Mouse (Mus musculus) v-Abl transformed pro-B cells (cell line): Measurements from ENCODE around the gene Parp16.

Experiments
- in situ Hi-C, 2 experiments: fragments of 400-800 bp; cut with MboI; formaldehyde crosslinking; loops; one replicate each; pipeline ENCODE4 v1.15.1; 2025; ENCODE audit not compliant: unreplicated experiment in 2 of 2

Parp16 gene

GRCm38 (mm10) chr9:65195053-65195452 lies at the start of gene Parp16:
Parp16 (plus strand) TSS chr9:65195353.
- in situ Hi-C loops, result loop anchor here in 1 of 2 experiments (10.0 kb wide), 2 partner anchors 90 to 170 kb away; partner anchors contain the start of gene Hacd3

- in situ Hi-C loops, result loop anchor here in 1 of 2 experiments (25.0 kb wide), 1 partner anchor 1234 kb away; no protein-coding TSS in a partner anchor
Measured at GRCm38 (mm10) chr9:65146001-65146400, 49.2 kb upstream of the Parp16 start.

GRCm38 (mm10) chr9:65148507-65148906 lies 46.6 kb upstream of the Parp16 start:
- in situ Hi-C loops, result loop anchor here in 1 of 2 experiments (25.0 kb wide), 1 partner anchor 1236 kb away; no protein-coding TSS in a partner anchor

- in situ Hi-C loops, result no loop called here
Measured at GRCm38 (mm10) chr9:65152711-65153330, 42.3 kb upstream of the Parp16 start.

GRCm38 (mm10) chr9:65153331-65153711 lies 41.8 kb upstream of the Parp16 start:
- in situ Hi-C loops, result no loop called here

- in situ Hi-C loops, result no loop called here
Measured at GRCm38 (mm10) chr9:65154692-65155455, 40.3 kb upstream of the Parp16 start.

GRCm38 (mm10) chr9:65156604-65157003 lies 38.5 kb upstream of the Parp16 start:
- in situ Hi-C loops, result no loop called here

- in situ Hi-C loops, result no loop called here
Measured at GRCm38 (mm10) chr9:65157631-65158030, 37.5 kb upstream of the Parp16 start.

GRCm38 (mm10) chr9:65161188-65161587 lies 34.0 kb upstream of the Parp16 start:
- in situ Hi-C loops, result no loop called here

GRCm38 (mm10) chr9:65161881-65162280 lies 33.3 kb upstream of the Parp16 start:
- in situ Hi-C loops, result no loop called here

- in situ Hi-C loops, result no loop called here
Measured at GRCm38 (mm10) chr9:65162711-65163639, 32.2 kb upstream of the Parp16 start.

- in situ Hi-C loops, result no loop called here
Measured at GRCm38 (mm10) chr9:65164870-65165269, 30.3 kb upstream of the Parp16 start.

- in situ Hi-C loops, result no loop called here
Measured at GRCm38 (mm10) chr9:65166386-65166785, 28.8 kb upstream of the Parp16 start.

- in situ Hi-C loops, result no loop called here
Measured at GRCm38 (mm10) chr9:65168534-65168933, 26.6 kb upstream of the Parp16 start.

- in situ Hi-C loops, result no loop called here
Measured at GRCm38 (mm10) chr9:65168952-65169351, 26.2 kb upstream of the Parp16 start.

GRCm38 (mm10) chr9:65172654-65173053 lies 22.5 kb upstream of the Parp16 start:
- in situ Hi-C loops, result no loop called here

GRCm38 (mm10) chr9:65175234-65175938 lies 19.8 kb upstream of the Parp16 start:
- in situ Hi-C loops, result no loop called here

GRCm38 (mm10) chr9:65175939-65176871 lies 18.9 kb upstream of the Parp16 start:
- in situ Hi-C loops, result no loop called here

- in situ Hi-C loops, result no loop called here
Measured at GRCm38 (mm10) chr9:65177497-65177896, 17.7 kb upstream of the Parp16 start.
